Mouse (Mus musculus) cerebellum, adult 11 months (tissue): Measurements from ENCODE around the gene Actn1.
"Not testable (repeated sequence)": the region's sequence is repeated elsewhere in the genome, so short reads cannot be mapped to it uniquely, and the experiment has no call there.

ENCODE experiments used
- DNase-seq: peaks from one replicate; pipeline ENCODE4 v3.0.0; 2022

Actn1 gene

GRCm38 (mm10) chr12:80260056-80260743 lies at the start of gene Actn1:
Gene Actn1 (minus strand): TSS chr12:80260371.
- peak; percentile 89 for DNase-seq

- no peak for DNase-seq
These were observed 47.4 kb upstream of the Actn1 start for GRCm38 (mm10) chr12:80307556-80307955.

- no peak for DNase-seq
These were observed 44.3 kb upstream of the Actn1 start for GRCm38 (mm10) chr12:80304518-80304917.

DNA sequence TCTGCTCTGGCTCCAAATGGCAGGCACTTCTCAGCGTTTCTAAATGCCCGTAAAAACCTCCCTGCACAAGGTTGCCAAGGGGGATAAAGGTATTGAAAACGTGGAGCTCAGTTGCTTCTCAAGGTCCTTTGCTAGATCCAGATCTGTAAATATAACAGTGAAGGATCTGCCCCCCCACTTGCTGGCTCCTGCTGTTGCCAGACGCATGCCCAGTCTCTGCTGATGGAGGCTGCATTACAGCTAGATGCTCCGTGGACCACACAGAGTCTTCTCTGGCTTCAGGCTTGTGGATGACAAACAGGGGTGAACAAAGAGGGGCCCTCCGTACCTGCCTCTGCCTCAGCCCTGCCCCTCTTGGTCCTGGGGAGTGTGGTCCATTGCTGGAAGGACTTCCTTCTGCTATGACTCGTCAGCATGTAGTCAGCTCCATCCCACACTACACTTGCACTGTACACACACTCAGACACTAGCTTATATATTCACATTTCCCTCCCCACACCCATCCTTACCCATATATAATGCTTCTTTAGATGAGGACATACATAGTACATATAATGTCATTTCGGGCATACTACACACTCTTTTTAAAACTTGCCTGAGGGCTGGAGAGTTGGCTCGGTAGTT lies 40.8 kb upstream of the Actn1 start:
- DNase-seq, result no peak

DNA sequence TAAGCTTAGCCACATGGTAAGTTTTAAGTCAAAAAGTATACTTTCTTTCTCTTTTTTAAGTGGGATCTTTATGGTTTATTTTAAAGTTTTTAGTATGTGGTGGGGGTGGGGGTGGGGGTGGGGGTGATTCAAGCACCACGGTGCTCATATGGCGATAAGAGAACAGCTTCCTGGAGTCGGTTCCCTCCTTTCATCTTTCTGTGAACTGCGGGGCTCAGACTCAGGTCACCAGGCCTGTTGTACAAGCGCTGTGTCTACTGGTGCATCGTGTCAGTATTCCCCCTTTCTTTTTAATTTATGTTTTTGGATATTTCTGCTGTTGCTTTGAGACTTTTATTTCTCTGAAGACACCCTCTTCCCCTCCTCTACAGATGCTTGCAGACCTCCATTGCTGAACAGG lies 38.5 kb upstream of the Actn1 start:
- no peak for DNase-seq

- DNase-seq, result no peak
These were observed 31.8 kb upstream of the Actn1 start for GRCm38 (mm10) chr12:80291895-80292435.

DNA sequence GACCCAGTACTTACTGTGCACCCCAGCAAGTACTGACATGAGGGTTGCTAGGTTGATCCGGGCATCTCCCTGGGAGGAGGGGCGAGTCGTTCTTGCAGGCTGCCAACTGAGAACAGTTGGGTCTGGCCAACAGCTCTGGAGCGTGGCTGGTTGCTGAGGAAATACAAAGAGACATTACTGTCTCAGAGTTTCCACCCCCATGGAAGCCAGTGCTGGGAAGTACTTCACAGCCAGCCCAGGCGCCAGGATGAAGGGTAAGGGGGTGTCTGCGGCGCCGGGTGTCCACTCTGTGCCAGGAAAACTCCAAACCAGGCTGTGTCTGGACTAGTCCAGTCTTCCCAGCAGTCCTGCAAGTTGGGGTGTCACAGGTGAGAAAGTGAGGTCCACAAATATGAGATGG lies 30.8 kb upstream of the Actn1 start:
- DNase-seq, result no peak

DNA sequence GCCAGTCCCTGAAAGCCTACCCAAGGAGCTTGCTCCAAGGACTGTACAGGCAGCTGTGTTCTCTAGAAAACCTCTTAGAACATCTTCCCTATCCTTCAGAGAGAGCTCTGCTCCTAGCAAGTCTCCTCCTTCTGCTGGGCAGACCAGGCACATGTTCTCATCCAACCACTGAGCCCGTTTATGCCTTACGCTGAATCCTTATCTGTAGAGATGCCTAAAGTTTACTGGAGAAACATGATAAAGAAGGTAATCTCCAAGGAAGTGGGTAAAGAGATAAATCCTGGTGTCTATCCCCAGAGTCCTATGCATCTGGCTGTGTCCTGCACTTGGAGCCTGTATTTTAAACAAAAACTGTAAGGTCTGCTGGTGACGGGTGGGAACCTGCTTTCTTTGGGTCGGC lies 30.3 kb upstream of the Actn1 start:
- no peak for DNase-seq

GRCm38 (mm10) chr12:80289722-80290121 lies 29.6 kb upstream of the Actn1 start:
- no peak for DNase-seq

GRCm38 (mm10) chr12:80285890-80286289 lies 25.7 kb upstream of the Actn1 start:
- no peak for DNase-seq

- not testable (repeated sequence) for DNase-seq
These were observed 24.1 kb upstream of the Actn1 start for GRCm38 (mm10) chr12:80284251-80284650.

- no peak for DNase-seq
These were observed 18.7 kb upstream of the Actn1 start for GRCm38 (mm10) chr12:80278866-80279265.

- no peak for DNase-seq
These were observed 17.3 kb upstream of the Actn1 start for GRCm38 (mm10) chr12:80277428-80277827.

DNA sequence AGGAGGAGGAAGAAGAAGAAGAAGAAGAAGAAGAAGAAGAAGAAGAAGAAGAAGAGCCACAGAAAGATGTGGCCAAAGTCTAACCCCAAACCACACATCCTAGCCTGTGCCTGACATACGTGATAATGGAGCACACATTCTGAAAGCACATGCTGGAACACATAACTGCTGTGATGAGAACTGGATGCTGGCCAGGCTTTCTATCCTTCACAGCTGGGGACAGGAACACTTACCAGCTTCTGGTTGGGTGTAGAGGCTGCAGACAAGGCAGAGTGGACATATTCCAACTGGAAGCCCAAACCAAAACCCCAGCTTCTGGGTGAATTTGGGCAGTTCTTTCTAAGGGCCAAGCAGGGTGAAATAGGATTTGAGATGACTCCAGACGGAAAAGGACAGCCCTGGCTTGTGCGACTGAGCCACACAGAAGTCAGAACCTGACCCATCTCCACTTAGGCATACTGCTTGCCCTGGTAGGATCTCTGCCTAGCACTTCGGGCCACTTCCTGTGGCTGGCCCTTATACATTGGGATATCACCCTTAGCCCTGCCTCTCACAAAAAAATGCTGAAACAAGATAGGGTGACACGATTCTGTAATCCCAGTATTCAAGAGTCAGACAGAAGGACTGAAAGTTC lies 15.1 kb upstream of the Actn1 start:
- DNase-seq, result no peak

DNA sequence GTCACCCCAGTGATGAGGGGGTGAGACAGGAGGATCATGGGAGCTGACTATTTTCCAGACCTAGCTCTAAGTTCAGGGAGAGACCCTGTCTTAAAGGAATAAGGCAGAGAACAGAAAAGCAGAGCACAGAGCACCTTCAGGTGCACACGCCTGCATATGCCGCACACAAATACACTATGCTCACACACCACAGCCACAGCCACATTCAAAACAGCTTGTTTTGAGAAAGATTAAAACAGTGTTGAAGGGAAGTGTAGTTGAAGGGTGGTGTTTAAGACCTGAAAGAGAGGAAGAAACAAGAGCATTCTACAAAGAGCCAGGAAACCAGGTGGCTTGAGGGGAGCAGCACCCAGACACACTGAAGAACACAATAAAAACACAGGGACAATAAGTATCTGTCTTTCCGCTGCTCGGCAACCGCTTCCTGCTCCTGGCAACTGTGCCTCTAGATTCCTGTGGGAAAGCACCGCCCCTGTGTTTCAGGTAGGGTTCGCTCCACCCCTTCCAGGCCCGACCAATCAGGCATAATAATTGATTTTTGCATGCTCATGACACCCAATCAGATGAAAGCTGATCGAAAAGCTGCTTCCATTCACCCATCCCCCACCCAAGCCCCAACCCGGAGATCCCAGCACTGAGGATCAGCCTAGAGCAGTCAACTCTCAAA lies 13.0 kb upstream of the Actn1 start:
- no peak for DNase-seq

DNA sequence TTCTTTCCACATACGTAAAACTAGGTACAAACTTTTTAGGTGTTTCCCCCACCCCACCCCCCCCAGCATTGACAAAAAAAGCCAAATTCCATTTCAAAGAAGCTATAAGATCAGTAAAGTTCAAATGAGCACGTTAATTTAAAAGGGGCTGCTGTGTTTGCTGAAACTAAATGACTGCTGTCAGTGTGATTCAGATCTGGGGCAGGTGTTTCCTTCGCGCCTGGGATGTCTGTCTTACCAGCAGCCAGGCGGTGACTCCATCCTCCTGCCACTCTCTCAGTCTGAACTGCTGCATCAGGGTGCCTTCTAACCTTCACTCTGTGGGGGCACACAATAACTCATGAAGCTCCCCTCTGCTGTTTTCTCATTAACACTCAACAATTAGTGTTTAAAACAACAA lies 11.6 kb upstream of the Actn1 start:
- DNase-seq, result no peak

DNA sequence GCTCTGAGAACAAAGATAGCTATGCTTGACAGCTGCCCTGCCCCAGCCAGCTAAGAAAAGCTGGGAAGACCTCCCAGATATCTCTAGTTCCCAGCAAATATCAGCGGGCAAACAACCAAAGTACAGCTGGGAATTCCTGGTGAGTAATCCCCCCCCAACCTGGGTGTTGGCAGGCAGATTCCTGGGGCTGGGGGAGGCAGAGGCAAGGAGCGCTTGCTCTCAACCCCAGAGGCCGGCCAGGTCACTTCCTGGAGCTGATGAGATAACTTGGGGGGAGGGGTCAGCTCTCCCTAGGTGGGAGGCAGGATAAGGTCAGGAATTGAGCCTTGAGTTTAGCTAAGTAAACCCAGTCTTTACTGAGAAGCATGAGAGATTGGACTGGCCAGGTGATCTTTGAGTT lies 10.8 kb upstream of the Actn1 start:
- no peak for DNase-seq

DNA sequence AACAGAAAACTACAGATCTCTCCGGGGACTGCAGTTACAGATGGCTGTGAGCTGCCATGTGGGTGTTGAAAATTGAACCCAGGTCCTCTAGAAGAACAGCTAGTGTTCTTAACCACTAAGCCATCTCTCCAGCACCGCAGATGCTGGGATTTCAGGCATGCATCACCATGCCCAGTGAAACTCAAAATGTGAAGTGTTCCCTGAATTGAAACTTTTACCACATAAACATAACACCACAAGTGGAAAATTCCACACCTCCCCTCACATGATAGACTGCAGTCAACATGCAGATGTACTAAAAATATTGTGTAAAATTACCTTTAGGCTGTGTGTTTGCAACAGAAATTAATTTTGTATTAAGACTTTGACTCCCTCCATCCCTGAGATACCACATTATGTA lies 9.1 kb upstream of the Actn1 start:
- no peak for DNase-seq

DNA sequence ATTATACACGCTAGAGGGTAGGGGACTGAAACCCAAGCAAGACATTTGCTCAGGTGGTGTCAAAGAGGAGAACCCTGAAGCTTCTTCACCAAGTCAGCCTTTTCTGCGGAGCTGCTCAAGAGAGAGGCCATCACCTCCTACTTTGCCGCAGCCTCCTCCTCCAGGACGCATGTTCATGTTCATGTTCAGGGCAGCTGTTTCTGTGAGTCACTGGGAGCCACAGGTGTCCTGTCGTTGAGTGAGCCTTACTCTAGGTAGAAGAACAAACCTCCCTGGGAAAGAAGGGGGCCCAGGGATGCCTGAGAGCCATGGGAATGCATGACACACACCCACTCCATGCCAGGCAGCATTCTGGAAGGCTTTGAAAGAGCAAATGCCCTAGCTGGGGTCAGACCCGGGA lies 7.8 kb upstream of the Actn1 start:
- no peak for DNase-seq

- DNase-seq, result not testable (repeated sequence)
These were observed 4.2 kb upstream of the Actn1 start for GRCm38 (mm10) chr12:80264388-80264787.

- DNase-seq, result no peak
These were observed 849 bp upstream of the Actn1 start for GRCm38 (mm10) chr12:80260744-80261695.
